Mouse (Mus musculus): Measurements from ENCODE around the gene Casp14.
"Not testable (repeated sequence)": the region's sequence is repeated elsewhere in the genome, so short reads cannot be mapped to it uniquely, and the experiment has no call there.

Casp14 gene

DNA sequence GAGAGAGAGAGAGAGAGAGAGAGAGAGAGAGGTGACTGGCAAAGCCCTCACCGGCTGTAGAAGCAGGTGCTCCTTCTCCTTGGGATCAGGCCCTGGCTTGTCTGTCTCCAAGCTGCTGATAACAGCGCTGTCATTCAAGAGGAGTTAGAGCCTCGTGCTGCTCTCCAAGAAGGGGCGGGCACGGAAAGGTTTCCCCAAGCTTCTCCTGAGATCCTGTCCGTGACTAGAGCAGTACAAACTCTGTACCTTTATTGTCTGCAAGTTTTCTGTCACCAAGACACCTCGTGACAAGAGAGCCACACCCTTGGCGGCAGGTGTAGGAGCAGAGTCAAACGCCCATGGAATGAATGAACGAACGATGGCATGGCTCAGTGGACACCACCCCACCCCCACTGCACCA lies at the start of gene Casp14:
Casp14 (minus strand) TSS at position 239 of the 400 bp plus-strand sequence.
- no peak for DNase-seq

- DNase-seq, result no peak
Measured at GRCm38 (mm10) chr10:78765570-78765969, 47.5 kb upstream of the Casp14 start.

DNA sequence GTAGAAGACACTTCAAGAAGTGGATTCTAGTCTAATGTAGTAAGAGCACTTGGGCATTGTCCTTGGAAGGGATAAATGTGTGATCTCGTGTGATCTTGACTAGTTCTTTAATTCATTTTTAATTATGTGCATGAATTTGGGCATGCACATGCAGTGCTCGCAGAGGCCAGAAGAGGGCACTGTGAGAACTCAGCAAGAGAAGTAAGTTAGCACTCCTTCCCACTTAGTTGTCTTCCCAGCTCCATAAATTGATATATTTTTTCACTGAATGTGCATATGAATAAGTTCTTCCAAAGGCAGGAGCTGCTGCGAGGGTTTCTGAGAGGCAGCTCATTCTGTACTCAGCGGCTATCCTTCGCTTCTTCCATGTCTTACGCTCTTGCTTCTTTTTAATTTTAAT lies 37.9 kb upstream of the Casp14 start:
- DNase-seq, result peak; percentile 83

DNA sequence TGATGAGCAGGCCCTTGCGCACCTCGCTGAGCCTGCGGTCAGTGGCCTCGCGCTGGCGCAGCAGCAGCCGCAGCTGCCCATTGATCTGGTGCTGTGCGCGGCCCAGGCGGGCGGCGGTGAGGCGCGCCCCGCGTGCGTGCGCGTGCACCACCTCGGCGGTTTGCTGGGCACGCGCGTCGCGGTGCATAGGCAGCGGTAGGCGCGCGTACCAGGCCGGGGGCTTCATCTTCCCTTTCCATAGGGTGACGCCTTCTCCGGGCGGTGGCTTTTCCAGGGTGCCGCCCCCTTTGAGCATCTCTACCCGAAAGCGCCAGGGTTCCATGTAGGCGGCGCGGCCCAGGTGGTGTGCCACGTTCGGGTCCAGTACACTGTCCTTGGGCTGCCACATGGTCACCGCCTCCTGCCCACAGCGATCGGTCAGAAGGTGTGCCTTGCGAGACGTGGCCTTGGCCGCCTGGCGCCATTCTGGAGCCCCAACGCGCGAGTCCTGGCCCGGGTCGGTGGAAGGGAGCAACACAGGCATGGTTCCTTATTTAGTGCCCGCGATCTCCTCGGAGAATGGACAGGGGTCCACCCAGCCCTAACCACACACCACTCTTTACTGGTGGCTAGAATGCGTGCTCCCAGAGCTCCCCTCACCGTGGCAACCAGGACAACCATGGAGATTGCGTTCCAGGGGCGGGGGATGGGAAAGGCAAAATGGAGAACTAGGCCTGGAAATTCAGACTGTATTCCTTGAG lies 34.5 kb upstream of the Casp14 start, which contains the start of gene Ccdc105:
Ccdc105 (minus strand) TSS at position 614 of the 740 bp plus-strand sequence.
- DNase-seq, result peak; percentile 83

DNA sequence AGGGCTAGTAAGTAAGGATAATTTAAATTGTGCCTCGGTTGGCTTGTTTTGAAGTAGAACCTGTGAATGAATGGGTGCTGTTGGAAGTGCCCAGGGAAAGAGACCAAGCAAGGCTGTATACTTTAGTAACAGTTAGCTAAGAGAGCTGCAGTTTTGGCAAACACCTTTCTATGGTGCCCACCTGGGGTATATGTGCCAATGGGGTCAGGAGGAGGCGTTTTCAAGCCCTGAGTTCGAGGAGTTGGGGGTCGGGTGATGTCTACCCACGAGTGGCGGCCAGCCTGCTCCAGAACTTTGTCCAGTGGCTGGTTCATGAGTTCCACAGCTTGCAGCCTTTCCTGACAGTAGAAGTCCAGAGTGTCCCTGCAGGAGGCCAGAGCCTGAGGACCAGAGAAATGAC lies 30.9 kb upstream of the Casp14 start:
- DNase-seq, result no peak

- no peak for DNase-seq
Measured at GRCm38 (mm10) chr10:78748161-78748560, 30.1 kb upstream of the Casp14 start.

- peak; percentile 23 for DNase-seq
Measured at GRCm38 (mm10) chr10:78747035-78747721, 29.1 kb upstream of the Casp14 start.

GRCm38 (mm10) chr10:78745453-78746232 lies 27.5 kb upstream of the Casp14 start:
- no peak for DNase-seq

- no peak for DNase-seq
Measured at GRCm38 (mm10) chr10:78743721-78744120, 25.6 kb upstream of the Casp14 start.

GRCm38 (mm10) chr10:78739821-78740220 lies 21.7 kb upstream of the Casp14 start:
- no peak for DNase-seq

GRCm38 (mm10) chr10:78727876-78728275 lies 9.8 kb upstream of the Casp14 start:
- no peak for DNase-seq

- no peak for DNase-seq
Measured at GRCm38 (mm10) chr10:78727035-78727434, 8.9 kb upstream of the Casp14 start.

DNA sequence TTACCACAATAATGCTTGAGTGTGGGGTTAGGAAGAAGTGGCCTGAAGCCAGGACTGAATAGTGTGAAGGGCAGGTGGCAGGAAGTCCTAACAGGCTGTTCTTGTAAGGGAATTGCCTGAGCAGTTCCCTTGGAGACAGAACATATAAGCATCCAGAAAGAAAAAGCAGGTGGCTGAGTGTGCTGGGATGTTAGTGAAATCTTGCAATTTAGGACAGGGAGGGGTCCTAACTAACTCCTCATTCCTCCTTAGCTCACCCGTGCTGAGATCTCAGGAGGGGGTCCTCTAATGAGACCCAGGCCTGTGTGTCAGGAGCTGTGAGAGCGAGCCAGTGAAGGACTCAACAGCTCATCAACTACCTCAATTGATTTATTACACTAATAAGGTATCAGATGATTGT lies 5.3 kb upstream of the Casp14 start:
- no peak for DNase-seq

- no peak for DNase-seq
Measured at GRCm38 (mm10) chr10:78722654-78723053, 4.6 kb upstream of the Casp14 start.

GRCm38 (mm10) chr10:78722036-78722435 lies 3.9 kb upstream of the Casp14 start:
- DNase-seq, result no peak

- no peak for DNase-seq
Measured at GRCm38 (mm10) chr10:78716231-78716630, 1.9 kb downstream of the Casp14 start.

DNA sequence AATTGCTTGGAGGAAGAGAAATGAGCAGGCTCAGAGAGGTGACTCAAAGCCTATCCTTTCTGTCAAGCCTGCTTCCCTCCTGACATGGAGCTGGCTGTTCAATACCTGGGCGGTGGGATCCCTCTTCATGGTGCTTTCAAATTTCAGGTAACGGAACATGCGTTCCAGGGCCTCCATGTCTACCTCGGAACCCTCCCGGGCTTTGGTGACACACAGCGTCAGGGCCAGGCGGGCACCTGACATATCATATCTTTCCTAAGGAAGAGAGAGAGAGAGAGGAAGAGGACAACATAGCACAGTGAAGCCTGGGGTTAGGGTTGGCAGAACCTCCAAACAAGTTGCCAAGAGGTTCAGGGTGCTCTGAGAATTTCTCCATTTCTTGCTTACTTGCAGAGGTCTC lies 2.9 kb downstream of the Casp14 start:
- DNase-seq, result no peak

DNA sequence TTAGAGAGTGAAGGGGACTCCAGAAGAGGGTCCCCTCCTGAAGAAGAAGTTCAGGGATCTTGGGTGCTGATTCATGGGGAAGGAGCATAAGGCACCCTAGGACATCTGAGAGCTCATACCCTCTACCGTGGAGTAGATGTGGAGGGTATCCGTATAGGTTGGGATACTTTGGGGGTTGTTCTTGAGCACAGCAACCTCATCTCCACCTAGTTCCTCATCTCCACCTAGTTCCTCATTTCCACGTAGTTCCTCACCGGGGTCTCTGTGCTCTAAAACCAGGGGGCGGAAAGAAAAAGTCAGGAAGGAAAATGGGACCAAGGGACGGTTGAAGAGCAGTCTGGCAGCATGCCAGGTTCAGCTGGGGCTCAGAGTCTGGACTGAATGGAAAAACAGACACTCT lies 4.0 kb downstream of the Casp14 start:
- no peak for DNase-seq

- no peak for DNase-seq
Measured at GRCm38 (mm10) chr10:78710706-78711105, 7.4 kb downstream of the Casp14 start.

GRCm38 (mm10) chr10:78700881-78701280 lies 17.2 kb downstream of the Casp14 start:
- DNase-seq, result no peak

GRCm38 (mm10) chr10:78689973-78690372 lies 28.1 kb downstream of the Casp14 start:
- no peak for DNase-seq

- DNase-seq, result no peak
Measured at GRCm38 (mm10) chr10:78686995-78687577, 31.0 kb downstream of the Casp14 start.

DNA sequence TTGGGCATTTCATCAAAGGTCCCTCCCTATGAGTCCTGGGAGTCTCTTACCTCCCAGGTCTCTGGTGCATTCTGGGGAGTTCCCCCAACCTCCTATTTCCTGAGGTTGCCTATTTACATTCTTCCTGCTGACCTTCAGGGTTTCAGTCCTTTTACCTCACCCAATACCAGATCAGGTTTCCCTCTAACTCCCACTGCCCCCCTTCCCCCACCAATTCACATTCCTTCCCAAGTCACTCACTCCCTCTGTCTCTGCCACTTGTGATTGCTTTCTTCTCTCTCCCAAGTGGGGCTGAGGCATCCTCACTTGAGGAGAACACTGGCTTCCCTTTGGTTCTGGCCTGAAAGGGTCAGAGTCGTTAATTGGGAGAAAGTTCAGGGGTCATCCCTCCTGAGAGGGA lies 48.0 kb downstream of the Casp14 start:
- DNase-seq, result not testable (repeated sequence)

All from cerebellum, adult 9-10 months (tissue).